Mouse (Mus musculus): ENCODE results near the gene Maml3. TPM values are rescaled to one million over a fixed set of nuclear protein-coding genes. Genes with fewer than 3 reads are reported as not detected.

Maml3 gene
- polyA plus RNA-seq, 1 experiment from 2014 or later = 9.2 TPM

- no peaks in the 10 kb centered on the region for H3K4me1 ChIP-seq
- H3K4me3 ChIP-seq = no peak overlapping the region
- no peaks in the 10 kb centered on the region for H3K36me3 ChIP-seq
- 72% methylated on average over 12 of the region's 12 CpGs for WGBS
- H3K9me3 ChIP-seq = no peaks in the 10 kb centered on the region
- no peaks in the 10 kb centered on the region for H3K27me3 ChIP-seq (replicated peaks)
- H3K4me2 ChIP-seq (replicated peaks) = no peak overlapping the region
- H3K9ac ChIP-seq = no peak overlapping the region
- no peak overlapping the region for H3K27ac ChIP-seq
- no peak for ATAC-seq (ENCODE audit: low FRiP score, low read depth)
Measured at GRCm38 (mm10) chr3:51841598-51841997, 263.3 kb downstream of the Maml3 start.

DNA sequence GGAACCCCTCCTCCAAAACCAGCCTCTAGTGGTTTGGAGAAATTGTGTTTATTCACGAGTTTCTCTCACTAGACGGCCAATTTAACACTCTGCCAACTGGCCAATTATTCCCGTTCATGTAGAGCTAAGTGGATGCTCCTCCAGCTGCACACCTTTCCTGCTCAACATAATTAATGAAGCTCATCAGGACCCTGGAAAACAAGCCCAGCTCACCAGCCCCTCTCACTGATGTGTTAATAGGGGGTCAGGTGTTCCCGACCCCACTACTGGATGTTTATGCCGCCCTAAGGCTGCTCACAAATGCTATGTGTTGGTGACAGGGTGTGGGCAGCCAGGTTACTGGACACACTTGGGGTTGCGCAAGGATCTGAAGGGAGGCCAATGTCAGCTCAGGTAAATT lies 263.7 kb downstream of the Maml3 start:
- Histone ChIP-seq H3K27me3 (replicated peaks) (no peaks in the 10 kb centered on the region), H3K9me3 (no peaks in the 10 kb centered on the region), H3K4me2 (replicated peaks) (no peak overlapping the region), H3K36me3 (no peaks in the 10 kb centered on the region), H3K9ac (no peak overlapping the region), H3K4me1 (no peaks in the 10 kb centered on the region), H3K27ac (no peak overlapping the region), H3K4me3 (no peak overlapping the region)
- no peak for ATAC-seq (ENCODE audit: low FRiP score, low read depth)
- 78% methylated on average over 6 of the region's 6 CpGs for WGBS

GRCm38 (mm10) chr3:51840095-51840805 lies 264.6 kb downstream of the Maml3 start:
- Histone ChIP-seq H3K27ac (no peak overlapping the region), H3K36me3 (no peaks in the 10 kb centered on the region), H3K9me3 (no peaks in the 10 kb centered on the region), H3K4me2 (replicated peaks) (no peak overlapping the region), H3K9ac (no peak overlapping the region), H3K4me1 (no peaks in the 10 kb centered on the region), H3K4me3 (no peak overlapping the region), H3K27me3 (replicated peaks) (no peaks in the 10 kb centered on the region)
- no peak for ATAC-seq (ENCODE audit: low FRiP score, low read depth)
- WGBS = 95% methylated on average over 13 of the region's 13 CpGs

GRCm38 (mm10) chr3:51839353-51839715 lies 265.5 kb downstream of the Maml3 start:
- Histone ChIP-seq H3K27me3 (replicated peaks) (no peaks in the 10 kb centered on the region), H3K27ac (no peak overlapping the region), H3K9ac (no peak overlapping the region), H3K36me3 (no peaks in the 10 kb centered on the region), H3K4me1 (no peaks in the 10 kb centered on the region), H3K9me3 (no peaks in the 10 kb centered on the region), H3K4me2 (replicated peaks) (no peak overlapping the region), H3K4me3 (no peak overlapping the region)
- 83% methylated on average over 5 of the region's 5 CpGs for WGBS
- no peak for ATAC-seq (ENCODE audit: low FRiP score, low read depth)

- H3K9me3 ChIP-seq = no peaks in the 10 kb centered on the region
- no peak overlapping the region for H3K27ac ChIP-seq
- no peak overlapping the region for H3K4me2 ChIP-seq (replicated peaks)
- no peak for ATAC-seq (ENCODE audit: low FRiP score, low read depth)
- H3K4me1 ChIP-seq = no peaks in the 10 kb centered on the region
- H3K4me3 ChIP-seq = no peak overlapping the region
- H3K36me3 ChIP-seq = no peaks in the 10 kb centered on the region
- 85% methylated on average over 5 of the region's 5 CpGs for WGBS
- H3K27me3 ChIP-seq (replicated peaks) = no peaks in the 10 kb centered on the region
- H3K9ac ChIP-seq = no peak overlapping the region
Measured at GRCm38 (mm10) chr3:51838696-51839352, 266.1 kb downstream of the Maml3 start.

DNA sequence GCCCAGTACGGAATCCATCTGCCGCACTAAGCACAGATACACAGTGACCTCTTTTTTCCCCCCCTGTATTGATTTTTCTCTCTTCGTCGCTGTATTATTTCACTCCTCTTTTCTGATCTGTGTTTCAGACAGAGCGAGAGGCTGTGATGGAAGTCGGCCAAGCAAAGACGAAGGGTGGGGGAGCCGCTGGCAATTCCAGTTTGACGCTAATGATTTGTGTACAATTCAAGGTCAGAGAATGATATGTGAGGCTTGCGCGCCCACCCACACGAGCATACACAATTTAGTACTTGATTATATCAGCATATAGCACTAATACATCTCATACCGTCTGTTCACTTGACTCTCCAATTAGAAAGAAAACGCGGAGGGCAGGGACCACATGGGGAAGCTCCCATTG lies 271.9 kb downstream of the Maml3 start:
- ATAC-seq (ENCODE audit: low FRiP score, low read depth) = no peak

DNA sequence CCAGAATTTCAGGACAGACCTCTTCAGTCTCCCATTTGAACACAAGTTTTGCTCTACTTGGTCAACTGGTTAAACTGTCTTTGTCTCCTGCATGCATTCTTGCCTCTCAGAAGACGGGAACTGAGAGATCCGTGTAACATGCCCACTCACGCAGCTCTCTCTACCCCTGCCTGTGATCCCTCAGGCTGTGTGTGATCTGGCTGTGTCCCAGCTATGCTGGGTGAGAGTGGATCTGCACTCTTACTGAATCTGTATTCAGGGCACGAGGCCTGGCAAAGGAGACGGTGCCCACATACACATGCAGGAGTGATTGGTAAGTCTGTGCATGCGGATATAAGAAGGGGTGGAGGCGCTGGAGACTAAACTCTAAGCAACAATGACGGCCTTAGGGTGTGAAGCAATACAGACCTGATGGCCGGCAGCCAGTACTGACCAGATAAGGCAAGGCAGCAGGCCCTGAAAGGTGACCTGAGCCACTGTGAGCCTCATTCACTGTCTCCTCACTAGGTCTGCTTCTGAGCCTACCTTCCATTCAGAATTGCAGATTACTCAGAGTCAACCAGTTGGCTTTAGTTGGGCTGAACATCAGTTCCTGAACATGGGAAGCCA lies 274.0 kb downstream of the Maml3 start:
- no peak overlapping the region for H3K4me3 ChIP-seq
- H3K27me3 ChIP-seq (replicated peaks) = no peaks in the 10 kb centered on the region
- H3K36me3 ChIP-seq = no peaks in the 10 kb centered on the region; the same call in 1 of the 2 replicates
- H3K4me1 ChIP-seq = peaks cover 11% of the 10 kb centered on the region
- no peak overlapping the region for H3K4me2 ChIP-seq (replicated peaks)
- no peak overlapping the region for H3K27ac ChIP-seq
- H3K9ac ChIP-seq = no peak overlapping the region
- WGBS = 91% methylated on average over 9 of the region's 9 CpGs
- H3K9me3 ChIP-seq = no peaks in the 10 kb centered on the region
- ATAC-seq (ENCODE audit: low FRiP score, low read depth) = no peak

More for the DNA sequence above, 271.9 kb downstream of the Maml3 start:
- H3K27ac ChIP-seq = peak overlapping the region; percentile 27; the same call in 1 of the 2 replicates
- H3K4me2 ChIP-seq (replicated peaks) = no peak overlapping the region
- no peak overlapping the region for H3K9ac ChIP-seq
- no peak overlapping the region for H3K4me3 ChIP-seq
- WGBS = 68% methylated on average over 15 of the region's 15 CpGs
- no peaks in the 10 kb centered on the region for H3K27me3 ChIP-seq (replicated peaks)
- H3K9me3 ChIP-seq = no peaks in the 10 kb centered on the region
- H3K4me1 ChIP-seq = peaks cover 11% of the 10 kb centered on the region
- no peaks in the 10 kb centered on the region for H3K36me3 ChIP-seq

- Histone ChIP-seq H3K9me3 (no peaks in the 10 kb centered on the region), H3K4me2 (replicated peaks) (no peak overlapping the region), H3K4me1 (no peaks in the 10 kb centered on the region; the same call in 1 of the 2 replicates), H3K36me3 (no peaks in the 10 kb centered on the region; the same call in 1 of the 2 replicates), H3K9ac (no peak overlapping the region), H3K27me3 (replicated peaks) (no peaks in the 10 kb centered on the region), H3K27ac (no peak overlapping the region), H3K4me3 (no peak overlapping the region)
- no peak for ATAC-seq (ENCODE audit: low FRiP score, low read depth)
- 72% methylated on average over 10 of the region's 10 CpGs for WGBS
Measured at GRCm38 (mm10) chr3:51825530-51825929, 279.3 kb downstream of the Maml3 start.

GRCm38 (mm10) chr3:51824506-51824905 lies 280.4 kb downstream of the Maml3 start:
- WGBS = 89% methylated on average over 9 of the region's 9 CpGs
- Histone ChIP-seq H3K4me2 (replicated peaks) (no peak overlapping the region), H3K9ac (no peak overlapping the region), H3K4me3 (no peak overlapping the region), H3K27ac (no peak overlapping the region), H3K9me3 (no peaks in the 10 kb centered on the region), H3K4me1 (no peaks in the 10 kb centered on the region; the same call in 1 of the 2 replicates), H3K36me3 (no peaks in the 10 kb centered on the region; the same call in 1 of the 2 replicates), H3K27me3 (replicated peaks) (no peaks in the 10 kb centered on the region)
- no peak for ATAC-seq (ENCODE audit: low FRiP score, low read depth)

DNA sequence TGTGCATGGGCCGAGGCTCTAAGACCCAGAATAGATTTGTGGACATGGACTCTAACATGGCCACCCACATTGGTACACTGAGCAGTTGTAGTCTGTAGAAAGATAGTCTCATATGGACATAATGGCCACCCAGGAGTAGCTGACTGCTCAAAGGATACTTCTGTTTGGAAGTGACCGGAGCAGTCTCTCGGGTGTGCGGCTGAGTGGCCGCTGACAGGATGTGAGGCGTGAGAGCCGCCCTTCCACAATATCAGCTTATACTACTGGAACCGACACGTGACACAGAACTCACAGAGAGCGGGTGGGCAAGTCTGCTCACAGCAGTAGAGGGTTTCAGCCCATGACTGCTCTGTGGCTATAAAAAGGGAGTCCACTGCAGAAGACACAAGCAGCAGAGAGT lies 283.3 kb downstream of the Maml3 start:
- H3K27ac ChIP-seq = no peak overlapping the region
- 89% methylated on average over 10 of the region's 10 CpGs for WGBS

GRCm38 (mm10) chr3:51819109-51819508 lies 285.8 kb downstream of the Maml3 start:
- Histone ChIP-seq H3K4me2 (replicated peaks) (no peak overlapping the region; the same call in 1 of the 2 replicates), H3K36me3 (no peaks in the 10 kb centered on the region), H3K9me3 (no peaks in the 10 kb centered on the region), H3K27ac (no peak overlapping the region), H3K4me1 (peaks cover 22% of the 10 kb centered on the region), H3K27me3 (replicated peaks) (no peaks in the 10 kb centered on the region), H3K4me3 (no peak overlapping the region), H3K9ac (no peak overlapping the region)
- ATAC-seq (ENCODE audit: low FRiP score, low read depth) = no peak
- 63% methylated on average over 7 of the region's 7 CpGs for WGBS

More for the DNA sequence above, 283.3 kb downstream of the Maml3 start:
- Histone ChIP-seq H3K36me3 (no peaks in the 10 kb centered on the region), H3K4me2 (replicated peaks) (no peak overlapping the region), H3K4me1 (peaks cover 22% of the 10 kb centered on the region), H3K27me3 (replicated peaks) (no peaks in the 10 kb centered on the region), H3K9me3 (no peaks in the 10 kb centered on the region), H3K9ac (no peak overlapping the region), H3K4me3 (no peak overlapping the region)
- no peak for ATAC-seq (ENCODE audit: low FRiP score, low read depth)

DNA sequence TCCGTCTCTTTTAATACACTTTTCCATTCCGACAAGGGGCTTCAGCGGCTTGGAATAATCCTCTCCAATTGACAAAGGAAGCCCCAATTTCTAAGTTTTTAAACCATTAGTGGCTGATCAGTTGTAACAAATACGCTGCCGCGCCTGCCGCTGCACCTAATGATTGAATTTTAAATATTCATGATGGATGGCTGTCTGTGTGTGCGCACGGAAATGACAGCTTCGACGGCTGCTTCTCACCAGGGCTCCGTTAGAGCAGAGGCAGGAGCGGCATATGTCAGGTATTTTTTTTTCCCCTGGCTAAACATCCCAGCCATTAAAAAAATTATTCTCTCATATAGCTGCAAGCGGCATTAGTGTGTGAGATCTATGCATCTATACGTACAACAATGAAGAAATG lies 287.0 kb downstream of the Maml3 start:
- no peaks in the 10 kb centered on the region for H3K36me3 ChIP-seq
- H3K9me3 ChIP-seq = no peaks in the 10 kb centered on the region
- no peak for ATAC-seq (ENCODE audit: low FRiP score, low read depth)
- WGBS = 44% methylated on average over 15 of the region's 15 CpGs
- H3K27me3 ChIP-seq (replicated peaks) = no peaks in the 10 kb centered on the region
- H3K4me1 ChIP-seq = peaks cover 23% of the 10 kb centered on the region
- H3K27ac ChIP-seq = no peak overlapping the region
- H3K4me3 ChIP-seq = no peak overlapping the region
- H3K9ac ChIP-seq = no peak overlapping the region
- peak overlapping the region; percentile 30; the same call in 1 of the 2 replicates for H3K4me2 ChIP-seq (replicated peaks)

All from neural tube, embryonic 12.5 days (tissue).